Mouse (Mus musculus) C3H10T1/2 (cell line): Measurements from ENCODE around the gene 1700031F05Rik. TPM values are rescaled to one million over a fixed set of nuclear protein-coding genes. Genes with fewer than 3 reads are reported as not detected.

Experiments
- polyA plus RNA-seq, 2 experiments: library from polyadenylated mRNA; unstranded; fragments of >200 nt; fragmentation: generic; extraction: Trizol; gene quantifications; one replicate each; pipeline ENCODE4 v1.2.1; 2012; ENCODE audit warnings: missing spikeins in 2 of 2

The 1700031F05Rik gene
- not detected for polyA plus RNA-seq

GRCm38 (mm10) chrX:102867871-102868270, at the start of gene 1700031F05Rik:
TSS of gene 1700031F05Rik (minus strand) at chrX:102867971.

DNA sequence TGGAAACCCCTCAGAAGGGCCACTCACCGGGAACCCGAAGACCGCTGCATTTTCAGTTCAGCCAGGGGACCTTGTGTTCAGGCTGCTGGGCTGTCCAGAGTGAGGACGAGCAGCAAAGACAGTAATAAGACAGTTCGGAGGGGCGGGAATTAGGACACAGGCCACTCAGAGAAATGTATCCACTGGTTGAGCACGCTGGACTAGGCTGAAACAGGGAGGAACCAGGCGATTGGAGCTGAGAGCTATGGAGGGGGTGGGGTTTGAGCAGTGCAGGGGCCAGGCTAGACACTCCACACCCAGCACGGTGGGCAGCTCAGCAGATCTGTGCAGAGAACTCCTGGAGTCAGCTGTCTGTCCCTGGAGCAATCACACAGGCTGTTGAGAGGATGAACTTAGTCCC, 40.8 kb upstream of the 1700031F05Rik start, which contains the start of the genes Dmrtc1a and 1700011M02Rik:
Dmrtc1a (minus strand) TSS at position 101 of the 400 bp plus-strand sequence.
1700011M02Rik (plus strand) TSS at position 319 of the 400 bp plus-strand sequence.

GRCm38 (mm10) chrX:102854516-102854915, 13.3 kb downstream of the 1700031F05Rik start, which contains the start of gene Dmrtc1c2:
TSS of gene Dmrtc1c2 (minus strand) at chrX:102854616.

Other genes with a start within 250 kb of the 1700031F05Rik start
- gene Phka1, start 223.7 kb downstream of the 1700031F05Rik start, polyA plus RNA-seq, result 1 to 10 TPM in 1 of 2 experiments, under 1 TPM in 1; 0.57 to 4.3 TPM
- gene Gm3880, start 181.0 kb downstream of the 1700031F05Rik start, polyA plus RNA-seq, result not detected
- gene Gm9112, start 160.3 kb downstream of the 1700031F05Rik start, polyA plus RNA-seq, result not detected
- not detected for gene Dmrtc1b, start 160.1 kb downstream of the 1700031F05Rik start, polyA plus RNA-seq
- not detected for gene Dmrtc1c1, start 65.0 kb downstream of the 1700031F05Rik start, polyA plus RNA-seq
- gene Dmrtc1c2, start 13.4 kb downstream of the 1700031F05Rik start, polyA plus RNA-seq, result not detected
- not detected for gene Dmrtc1a, start 40.7 kb upstream of the 1700031F05Rik start, polyA plus RNA-seq
- not detected for gene 1700011M02Rik, start 40.9 kb upstream of the 1700031F05Rik start, polyA plus RNA-seq
- gene 1700018G05Rik, start 60.4 kb upstream of the 1700031F05Rik start, polyA plus RNA-seq, result not detected